Comparison of ENCODE assay signal across 18 mouse cellular contexts in the genomic region with DNA sequence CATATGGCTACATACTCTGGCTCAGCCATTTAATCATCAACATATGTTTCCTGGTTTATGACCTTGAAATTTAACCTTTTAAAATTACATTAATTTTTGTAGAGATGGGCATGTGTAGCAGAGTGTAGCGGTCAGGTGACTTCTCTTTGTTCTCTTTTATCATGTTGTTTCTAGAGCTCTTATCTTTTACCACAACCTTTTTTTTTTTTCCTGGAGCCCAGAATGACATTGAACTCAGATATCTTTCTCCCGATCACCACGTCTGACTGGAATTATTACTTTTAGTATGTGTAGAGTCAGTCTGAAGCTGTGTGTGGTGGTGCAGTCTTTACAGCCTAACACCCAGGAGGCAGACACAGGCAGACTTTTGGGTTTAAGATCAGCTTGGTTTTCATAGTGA. TPM values are rescaled to one million over a fixed set of nuclear protein-coding genes. Genes with fewer than 3 reads are reported as not detected.
A peak's percentile ranks its signal among the peaks of the same experiment; 100 is the strongest.
DNase-seq lines count a peak whose midpoint lies in the region; ATAC-seq and TF ChIP-seq lines count a peak whose summit lies in the region.
"Had no signal": no experiment of that assay in that cellular context is flagged by ENCODE, and none has a peak within 500 bp of the region (broad histone marks: within the 10 kb centered on the region; RNA-seq: fewer than 3 reads in every experiment).

No protein-coding gene starts in this region.

- TF ChIP-seq CTCF in gastrocnemius, adult 2 months (IDR thresholded peaks at IDR 0.05) = no peak
- TF ChIP-seq CTCF in kidney, adult 2 months (conservative IDR thresholded peaks at IDR 0.05; ENCODE audit: insufficient read depth, insufficient read length, low read depth, low read length) = no peak
- TF ChIP-seq CTCF in ES-Bruce4 (IDR thresholded peaks at IDR 0.05; ENCODE audit: low read depth, low read length) = no peak
- no peak for TF ChIP-seq CTCF in liver, postnatal 0 days (IDR thresholded peaks at IDR 0.05; ENCODE audit: low read depth)

- H3K4me1 ChIP-seq in kidney, adult 2 months (ENCODE audit: control insufficient read depth, insufficient read depth, low read length) = peaks cover 37% of the 10 kb centered on the region
- peaks cover 8% of the 10 kb centered on the region for H3K4me1 ChIP-seq in ES-Bruce4 (ENCODE audit: control insufficient read depth, insufficient read depth, low read length)
- H3K4me1 ChIP-seq in liver, postnatal 0 days (ENCODE audit: insufficient read depth) = peaks cover 37% of the 10 kb centered on the region

- no peak for TF ChIP-seq EP300 in ES-Bruce4 (IDR thresholded peaks at IDR 0.05; ENCODE audit: insufficient read depth, low read depth, low read length)
- no peak for TF ChIP-seq EP300 in liver, postnatal 0 days (IDR thresholded peaks at IDR 0.05; ENCODE audit: low read depth)

- H3K27me3 ChIP-seq in kidney, adult 2 months (replicated peaks; ENCODE audit: control insufficient read depth, insufficient read depth, low read length) = no peaks in the 10 kb centered on the region
- no peaks in the 10 kb centered on the region for H3K27me3 ChIP-seq in ES-Bruce4 (ENCODE audit: control insufficient read depth, insufficient read depth, low read length, poor library complexity, severe bottlenecking)
- H3K27me3 ChIP-seq in liver, postnatal 0 days (ENCODE audit: insufficient read depth, low read length) = no peaks in the 10 kb centered on the region
- H3K27me3 ChIP-seq: forebrain, embryonic 12.5 days; kidney, embryonic 15.5 days; lung, embryonic 15.5 days; stomach, embryonic 15.5 days had no signal

- no peak overlapping the region for H3K4me3 ChIP-seq in gastrocnemius, adult 2 months
- no peak overlapping the region for H3K4me3 ChIP-seq in kidney, adult 2 months (ENCODE audit: insufficient read depth, low read depth, low read length)
- no peak overlapping the region for H3K4me3 ChIP-seq in ES-Bruce4 (ENCODE audit: low read depth, low read length)
- no peak overlapping the region for H3K4me3 ChIP-seq in liver, postnatal 0 days (ENCODE audit: low read depth, low read length)
- H3K4me3 ChIP-seq: forebrain, embryonic 12.5 days; kidney, embryonic 15.5 days; layer of hippocampus, adult 2 months; lung, embryonic 15.5 days; stomach, embryonic 15.5 days had no signal

- intact Hi-C loops in gastrocnemius, adult 2 months (cut with DNase I) = no loop called here
- intact Hi-C loops in left cerebral cortex, postnatal 4 days (cut with DNase I) = no loop called here

- no peaks in the 10 kb centered on the region for H3K9me3 ChIP-seq in ES-Bruce4 (replicated peaks; ENCODE audit: control insufficient read depth, insufficient read depth, low read length, poor library complexity, severe bottlenecking)
- no peaks in the 10 kb centered on the region for H3K9me3 ChIP-seq in liver, postnatal 0 days (ENCODE audit: low read length)
- H3K9me3 ChIP-seq: forebrain, embryonic 12.5 days; kidney, embryonic 15.5 days; lung, embryonic 15.5 days; stomach, embryonic 15.5 days had no signal

- WGBS in kidney, adult 2 months = 48% methylated on average over 3 of the region's 3 CpGs
- 34% methylated on average over 3 of the region's 3 CpGs for WGBS in liver, postnatal 0 days (ENCODE audit: insufficient replicate concordance)

- peak overlapping the region; percentile 79 for H3K27ac ChIP-seq in gastrocnemius, adult 2 months
- peak overlapping the region; percentile 16; the same call in 1 of the 2 replicates for H3K27ac ChIP-seq in kidney, adult 2 months (ENCODE audit: insufficient read depth, low read depth, low read length)
- H3K27ac ChIP-seq in ES-Bruce4 (ENCODE audit: insufficient read depth, low read length) = no peak overlapping the region
- no peak overlapping the region for H3K27ac ChIP-seq in liver, postnatal 0 days (ENCODE audit: low read depth)
- H3K27ac ChIP-seq: forebrain, embryonic 12.5 days; kidney, embryonic 15.5 days; layer of hippocampus, adult 2 months; lung, embryonic 15.5 days; stomach, embryonic 15.5 days had no signal

- H3K36me3 ChIP-seq in kidney, adult 2 months (ENCODE audit: control insufficient read depth, insufficient read depth, low read length) = no peaks in the 10 kb centered on the region
- H3K36me3 ChIP-seq in ES-Bruce4 (ENCODE audit: control insufficient read depth, insufficient read depth, low read length, poor library complexity, severe bottlenecking) = peaks cover 50% of the 10 kb centered on the region
- peaks cover 7% of the 10 kb centered on the region; the same call in 1 of the 2 replicates for H3K36me3 ChIP-seq in liver, postnatal 0 days (replicated peaks; ENCODE audit: insufficient read depth, low read length)

- DNase-seq in gastrocnemius, adult 2 months = no peak
- DNase-seq in gastrocnemius, adult 8-10 months (ENCODE audit: low spot score in 2 of 2) = no peak
- DNase-seq in kidney, adult 2 months = no peak
- no peak for DNase-seq in kidney, postnatal 25 days
- DNase-seq in liver, postnatal 0 days = no peak
- DNase-seq in left cerebral cortex, postnatal 4 days = no peak
- DNase-seq: cerebellum, postnatal 10 days; embryo, embryonic 11 days had no signal

- 0 out of 2 replicates have a peak overlapping the region, but pooled peaks have one; percentile 52 for H3K9ac ChIP-seq in ES-Bruce4 (ENCODE audit: low read depth, poor library complexity, severe bottlenecking)
- no peak overlapping the region for H3K9ac ChIP-seq in liver, postnatal 0 days (replicated peaks)
- H3K9ac ChIP-seq: forebrain, embryonic 12.5 days; kidney, embryonic 15.5 days; lung, embryonic 15.5 days; stomach, embryonic 15.5 days had no signal

- peak; percentile 7; the same call in 1 of the 2 replicates for ATAC-seq in liver, postnatal 0 days
- ATAC-seq in granulocyte monocyte progenitor cell, adult 5-6 weeks (replicated peaks; ENCODE audit: poor library complexity, severe bottlenecking) = no peak
- ATAC-seq: midbrain, embryonic 16.5 days had no signal

- H3K4me2 ChIP-seq in liver, postnatal 0 days (ENCODE audit: low read depth, low read length) = no peak overlapping the region
- H3K4me2 ChIP-seq: forebrain, embryonic 12.5 days; kidney, embryonic 15.5 days; lung, embryonic 15.5 days; stomach, embryonic 15.5 days had no signal

- TF ChIP-seq POLR2A in kidney, adult 2 months (IDR thresholded peaks at IDR 0.05; ENCODE audit: low read depth, low read length) = no peak
- TF ChIP-seq POLR2A in ES-Bruce4 (IDR thresholded peaks at IDR 0.05; ENCODE audit: insufficient read depth, low read length) = no peak

RNA-seq across cellular contexts. Expression of a gene that starts 8.9 kb away (rescaled TPM):
- total RNA-seq in gastrocnemius, adult 2 months (2021) = 100 to 1,000 TPM; 545 to 577 TPM
- total RNA-seq in gastrocnemius, adult 8-10 months (2022) = 100 to 1,000 TPM; 440 to 558 (median 522) TPM
- 194 and 274 TPM in 2 replicates for polyA plus RNA-seq in kidney, adult 2 months (2012; rRNA removed)
- 1,329 and 1,367 TPM in 2 replicates for polyA plus RNA-seq in ES-Bruce4 (2011; ENCODE audit: insufficient read depth, insufficient read length, low read depth, missing spikeins)
- polyA plus RNA-seq in liver, postnatal 0 days (2015; fragmentation: Nextera tagmentation; extraction: Ambion mirVana) = 190 and 204 TPM in 2 replicates
- total RNA-seq in left cerebral cortex, postnatal 4 days (2021) = 1,000 to 10,000 TPM; 1,671 to 1,788 TPM
- total RNA-seq in granulocyte monocyte progenitor cell, adult 5-6 weeks (2014; fragmentation: Nextera tagmentation) = 470 and 493 TPM in 2 replicates
- 364 and 374 TPM in 2 replicates for total RNA-seq in granulocyte monocyte progenitor cell, adult 5-6 weeks (2017)

RNA-seq across cellular contexts. Expression of a gene that starts 54.2 kb away (rescaled TPM):
- 1 to 10 TPM; 1.0 to 1.4 TPM for total RNA-seq in gastrocnemius, adult 2 months (2021)
- 1 to 10 TPM in 2 of 4 experiments, under 1 TPM in 2; 0.41 to 1.4 (median 0.78) TPM for total RNA-seq in gastrocnemius, adult 8-10 months (2022)
- 0.34 and 0.36 TPM in 2 replicates for polyA plus RNA-seq in kidney, adult 2 months (2012; rRNA removed)
- 0.15 and 0.22 TPM in 2 replicates for polyA plus RNA-seq in ES-Bruce4 (2011; ENCODE audit: insufficient read depth, insufficient read length, low read depth, missing spikeins)
- polyA plus RNA-seq in liver, postnatal 0 days (2015; fragmentation: Nextera tagmentation; extraction: Ambion mirVana) = not detected in 2 replicates
- 10 to 100 TPM; 47.9 to 53.4 TPM for total RNA-seq in left cerebral cortex, postnatal 4 days (2021)
- total RNA-seq in granulocyte monocyte progenitor cell, adult 5-6 weeks (2014; fragmentation: Nextera tagmentation) = not detected in 2 replicates
- not detected in 2 replicates for total RNA-seq in granulocyte monocyte progenitor cell, adult 5-6 weeks (2017)
- total RNA-seq: hematopoietic stem cell, adult 5-6 weeks; megakaryocyte, adult 5-6 weeks had no signal

Comparison
In these comparisons a context has a peak if more than half of its experiments do, and no peak if none do; other contexts are left out.
1. H3K27ac ChIP-seq: peak in gastrocnemius, adult 2 months (single experiment) and kidney, adult 2 months (single experiment); none in ES-Bruce4 (single experiment) and liver, postnatal 0 days (single experiment).
2. RNA of a gene that starts 54.2 kb away (total RNA-seq): 47.9 to 53.4 TPM in left cerebral cortex, postnatal 4 days; 1.0 to 1.4 TPM in gastrocnemius, adult 2 months, 0.41 to 1.4 TPM in gastrocnemius, adult 8-10 months and not detected in granulocyte monocyte progenitor cell, adult 5-6 weeks; every median in the first group is over 10 times any median in the second.